Mouse (Mus musculus): ENCODE data around the gene Lsm8. TPM values are rescaled to one million over a fixed set of nuclear protein-coding genes. Genes with fewer than 3 reads are reported as not detected.
A peak's percentile ranks its signal among the peaks of the same experiment; 100 is the strongest.
"Not testable (repeated sequence)": the region's sequence is repeated elsewhere in the genome, so short reads cannot be mapped to it uniquely, and the experiment has no call there.

Lsm8 gene
- polyA plus RNA-seq (2016; fragmentation: Nextera tagmentation; extraction: Ambion mirVana): 274 and 284 TPM in 2 replicates

- Histone ChIP-seq H3K4me3 (peak within 1 kb of the TSS; percentile 92), H3K36me3 (peaks cover 27% of the 10 kb centered on the region), H3K4me1 (peaks cover 12% of the 10 kb centered on the region), H3K27ac (peak within 1 kb of the TSS; percentile 98), H3K27me3 (ENCODE audit: low read depth, poor library complexity, severe bottlenecking) (no peaks in the 10 kb centered on the region), H3K9me3 (replicated peaks) (no peaks in the 10 kb centered on the region)
- peak; percentile 98 for DNase-seq (ENCODE audit: low spot score)
- WGBS: 2% methylated on average over 37 of the region's 37 CpGs
Observed at GRCm38 (mm10) chr6:18848051-18848701, at the start of gene Lsm8. Gene Lsm8, plus strand, starts transcription at chr6:18848579.

- no peak overlapping the region for H3K4me3 ChIP-seq
- DNase-seq (ENCODE audit: low spot score): no peak
- WGBS: 93% methylated on average over 2 of the region's 2 CpGs
- no peaks in the 10 kb centered on the region for H3K9me3 ChIP-seq (replicated peaks)
- no peaks in the 10 kb centered on the region for H3K27me3 ChIP-seq (ENCODE audit: low read depth, poor library complexity, severe bottlenecking)
- no peaks in the 10 kb centered on the region for H3K36me3 ChIP-seq
- no peak overlapping the region for H3K27ac ChIP-seq
- no peaks in the 10 kb centered on the region for H3K4me1 ChIP-seq
Observed at GRCm38 (mm10) chr6:18800869-18801511, 47.4 kb upstream of the Lsm8 start.

GRCm38 (mm10) chr6:18812623-18813022 is 35.8 kb upstream of the Lsm8 start:
- WGBS: 95% methylated on average over 1 of the region's 1 CpGs
- no peaks in the 10 kb centered on the region for H3K36me3 ChIP-seq
- no peaks in the 10 kb centered on the region for H3K27me3 ChIP-seq (ENCODE audit: low read depth, poor library complexity, severe bottlenecking)
- no peak overlapping the region for H3K27ac ChIP-seq
- DNase-seq (ENCODE audit: low spot score): no peak
- H3K9me3 ChIP-seq (replicated peaks): no peaks in the 10 kb centered on the region
- no peaks in the 10 kb centered on the region for H3K4me1 ChIP-seq
- H3K4me3 ChIP-seq: no peak overlapping the region

- Histone ChIP-seq H3K4me1 (no peaks in the 10 kb centered on the region), H3K36me3 (no peaks in the 10 kb centered on the region), H3K9me3 (replicated peaks) (no peaks in the 10 kb centered on the region), H3K4me3 (no peak overlapping the region), H3K27ac (no peak overlapping the region), H3K27me3 (ENCODE audit: low read depth, poor library complexity, severe bottlenecking) (no peaks in the 10 kb centered on the region)
- 91% methylated on average over 2 of the region's 2 CpGs for WGBS
- no peak for DNase-seq (ENCODE audit: low spot score)
Observed at GRCm38 (mm10) chr6:18815606-18816005, 32.8 kb upstream of the Lsm8 start.

- Histone ChIP-seq H3K9me3 (replicated peaks) (no peaks in the 10 kb centered on the region), H3K4me1 (no peaks in the 10 kb centered on the region; the same call in 1 of the 2 replicates), H3K36me3 (no peaks in the 10 kb centered on the region), H3K27ac (no peak overlapping the region), H3K4me3 (no peak overlapping the region), H3K27me3 (ENCODE audit: low read depth, poor library complexity, severe bottlenecking) (no peaks in the 10 kb centered on the region)
- peak; percentile 42 for DNase-seq (ENCODE audit: low spot score)
- 18% methylated on average over 4 of the region's 4 CpGs for WGBS
Observed at GRCm38 (mm10) chr6:18819343-18819742, 29.0 kb upstream of the Lsm8 start.

- Histone ChIP-seq H3K4me1 (no peaks in the 10 kb centered on the region; the same call in 1 of the 2 replicates), H3K27me3 (ENCODE audit: low read depth, poor library complexity, severe bottlenecking) (no peaks in the 10 kb centered on the region), H3K36me3 (no peaks in the 10 kb centered on the region), H3K4me3 (no peak overlapping the region), H3K27ac (no peak overlapping the region), H3K9me3 (replicated peaks) (no peaks in the 10 kb centered on the region)
- 73% methylated on average over 4 of the region's 4 CpGs for WGBS
- no peak for DNase-seq (ENCODE audit: low spot score)
Observed at GRCm38 (mm10) chr6:18820246-18820645, 28.1 kb upstream of the Lsm8 start.

GRCm38 (mm10) chr6:18822812-18823211 is 25.6 kb upstream of the Lsm8 start:
- Histone ChIP-seq H3K9me3 (replicated peaks) (no peaks in the 10 kb centered on the region), H3K36me3 (no peaks in the 10 kb centered on the region), H3K27ac (no peak overlapping the region), H3K4me3 (no peak overlapping the region), H3K27me3 (ENCODE audit: low read depth, poor library complexity, severe bottlenecking) (no peaks in the 10 kb centered on the region), H3K4me1 (no peaks in the 10 kb centered on the region; the same call in 1 of the 2 replicates)
- no peak for DNase-seq (ENCODE audit: low spot score)
- 73% methylated on average over 1 of the region's 1 CpGs for WGBS

GRCm38 (mm10) chr6:18832958-18833357 is 15.4 kb upstream of the Lsm8 start:
- Histone ChIP-seq H3K27me3 (ENCODE audit: low read depth, poor library complexity, severe bottlenecking) (no peaks in the 10 kb centered on the region), H3K4me1 (no peaks in the 10 kb centered on the region), H3K27ac (no peak overlapping the region), H3K36me3 (no peaks in the 10 kb centered on the region), H3K4me3 (no peak overlapping the region), H3K9me3 (replicated peaks) (no peaks in the 10 kb centered on the region)
- DNase-seq (ENCODE audit: low spot score): no peak
- WGBS: 66% methylated on average over 1 of the region's 1 CpGs

GRCm38 (mm10) chr6:18844529-18844928 is 3.9 kb upstream of the Lsm8 start:
- not testable (repeated sequence) for H3K36me3 ChIP-seq; H3K4me1 ChIP-seq; H3K27me3 ChIP-seq (ENCODE audit: low read depth, poor library complexity, severe bottlenecking); DNase-seq (ENCODE audit: low spot score); H3K9me3 ChIP-seq (replicated peaks); H3K27ac ChIP-seq; H3K4me3 ChIP-seq
- 94% methylated on average over 4 of the region's 11 CpGs for WGBS

- not testable (repeated sequence) for H3K4me3 ChIP-seq; H3K27me3 ChIP-seq (ENCODE audit: low read depth, poor library complexity, severe bottlenecking); DNase-seq (ENCODE audit: low spot score); H3K36me3 ChIP-seq; H3K27ac ChIP-seq; H3K9me3 ChIP-seq (replicated peaks)
- 62% methylated on average over 6 of the region's 7 CpGs for WGBS
- H3K4me1 ChIP-seq: peaks cover 12% of the 10 kb centered on the region
Observed at GRCm38 (mm10) chr6:18845571-18845970, 2.8 kb upstream of the Lsm8 start.

GRCm38 (mm10) chr6:18848702-18849061 is 303 bp downstream of the Lsm8 start:
- no peak for DNase-seq (ENCODE audit: low spot score)
- Histone ChIP-seq H3K27me3 (ENCODE audit: low read depth, poor library complexity, severe bottlenecking) (no peaks in the 10 kb centered on the region), H3K4me1 (peaks cover 12% of the 10 kb centered on the region), H3K27ac (peak overlapping the region; percentile 98), H3K4me3 (peak overlapping the region; percentile 92), H3K9me3 (replicated peaks) (no peaks in the 10 kb centered on the region), H3K36me3 (peaks cover 32% of the 10 kb centered on the region)
- 0% methylated on average over 28 of the region's 28 CpGs for WGBS

- DNase-seq (ENCODE audit: low spot score): no peak
- Histone ChIP-seq H3K4me1 (peaks cover 2% of the 10 kb centered on the region; the same call in 1 of the 2 replicates), H3K27me3 (ENCODE audit: low read depth, poor library complexity, severe bottlenecking) (no peaks in the 10 kb centered on the region), H3K4me3 (no peak overlapping the region), H3K36me3 (peaks cover 94% of the 10 kb centered on the region), H3K9me3 (replicated peaks) (no peaks in the 10 kb centered on the region), H3K27ac (no peak overlapping the region)
Observed at GRCm38 (mm10) chr6:18855323-18855722, 6.9 kb downstream of the Lsm8 start.

GRCm38 (mm10) chr6:18856487-18857078 is 8.2 kb downstream of the Lsm8 start:
- H3K4me3 ChIP-seq: no peak overlapping the region
- WGBS: 97% methylated on average over 3 of the region's 3 CpGs
- H3K27me3 ChIP-seq (ENCODE audit: low read depth, poor library complexity, severe bottlenecking): no peaks in the 10 kb centered on the region
- no peaks in the 10 kb centered on the region for H3K4me1 ChIP-seq
- H3K27ac ChIP-seq: no peak overlapping the region
- H3K36me3 ChIP-seq: peaks cover 84% of the 10 kb centered on the region
- no peak for DNase-seq (ENCODE audit: low spot score)
- H3K9me3 ChIP-seq (replicated peaks): no peaks in the 10 kb centered on the region
